Mouse (Mus musculus) gastrocnemius, adult 8-10 months (tissue): Measurements from ENCODE around the gene Fbf1. TPM values are rescaled to one million over a fixed set of nuclear protein-coding genes. Genes with fewer than 3 reads are reported as not detected.

ENCODE experiments used
- total RNA-seq, 4 experiments: library from RNA; stranded (reverse); gene quantifications; 2 replicates each; pipeline ENCODE4 v1.2.4; 2022

Fbf1 gene
- total RNA-seq, 4 experiments from 2014 or later, result 8.3 to 12.8 (median 10.0) TPM

Other genes starting within 250 kb of the Fbf1 start
- 10 to 100 TPM in 2 of 4 experiments, 1 to 10 TPM in 2; 7.7 to 15.7 (median 9.7) TPM for gene Sap30bp, start 234.9 kb downstream of the Fbf1 start, total RNA-seq
- gene Recql5, start 234.7 kb downstream of the Fbf1 start, total RNA-seq, result 1 to 10 TPM; 5.0 to 9.5 (median 6.5) TPM
- gene Itgb4, start 193.5 kb downstream of the Fbf1 start, total RNA-seq, result 1 to 10 TPM; 1.5 to 4.4 (median 3.1) TPM
- gene Galk1, start 155.4 kb downstream of the Fbf1 start, total RNA-seq, result 1 to 10 TPM; 1.6 to 3.1 (median 2.7) TPM
- 10 to 100 TPM; 45.7 to 88.7 (median 59.5) TPM for gene H3f3b, start 140.2 kb downstream of the Fbf1 start, total RNA-seq
- 1 to 10 TPM; 4.3 to 6.8 (median 5.3) TPM for gene Unk, start 137.8 kb downstream of the Fbf1 start, total RNA-seq
- under 1 TPM; 0.34 to 0.56 (median 0.46) TPM for gene Unc13d, start 90.2 kb downstream of the Fbf1 start, total RNA-seq
- 10 to 100 TPM; 78.6 to 91.0 (median 90.1) TPM for gene Wbp2, start 81.2 kb downstream of the Fbf1 start, total RNA-seq
- gene Trim47, start 41.0 kb downstream of the Fbf1 start, total RNA-seq, result 1 to 10 TPM; 5.7 to 7.6 (median 6.3) TPM
- gene Trim65, start 37.0 kb downstream of the Fbf1 start, total RNA-seq, result 1 to 10 TPM; 3.4 to 4.5 (median 4.0) TPM
- 10 to 100 TPM; 46.4 to 51.6 (median 50.3) TPM for gene Mrpl38, start 29.3 kb downstream of the Fbf1 start, total RNA-seq
- 10 to 100 TPM; 15.7 to 18.4 (median 17.2) TPM for gene Ten1, start 30.7 kb upstream of the Fbf1 start, total RNA-seq
- 100 to 1,000 TPM in 2 of 4 experiments, 10 to 100 TPM in 2; 88.9 to 111 (median 97.2) TPM for gene Acox1, start 30.9 kb upstream of the Fbf1 start, total RNA-seq
- under 1 TPM in 1 of 4 experiments, not detected in 3; 0.04 TPM for gene Evpl, start 69.9 kb upstream of the Fbf1 start, total RNA-seq
- 10 to 100 TPM; 86.7 to 99.9 (median 90.8) TPM for gene Srp68, start 106.1 kb upstream of the Fbf1 start, total RNA-seq
- under 1 TPM in 2 of 4 experiments, not detected in 2; 0.20 to 0.24 TPM for gene Galr2, start 112.8 kb upstream of the Fbf1 start, total RNA-seq
- 10 to 100 TPM; 62.3 to 84.9 (median 73.3) TPM for gene Exoc7, start 139.1 kb upstream of the Fbf1 start, total RNA-seq
- gene Foxj1, start 167.2 kb upstream of the Fbf1 start, total RNA-seq, result not detected
- gene Rnf157, start 244.9 kb upstream of the Fbf1 start, total RNA-seq, result 10 to 100 TPM; 23.0 to 29.5 (median 24.2) TPM